Mouse (Mus musculus) embryonic facial prominence, embryonic 14.5 days (tissue): Measurements from ENCODE around the gene Gm11492. TPM values are rescaled to one million over a fixed set of nuclear protein-coding genes. Genes with fewer than 3 reads are reported as not detected.
A peak's percentile ranks its signal among the peaks of the same experiment; 100 is the strongest.

Source experiments
- ATAC-seq: fragments of 200-750 bp; cut with Nextera tagmentation; 2 replicates; pipeline ENCODE4 v1.8.0; 2017; ENCODE audit warnings: low read depth, moderate number of reproducible peaks, moderate TSS enrichment
- DNase-seq: peaks from one replicate; pipeline ENCODE4 v3.0.0-alpha.2; 2015; ENCODE audit warnings: low spot score
- H3K27ac ChIP-seq: fragments of 300-500 bp; sonication (generic); replicated peaks from 2 replicates; pipeline ENCODE4 v1.5.1; 2014; ENCODE audit warnings: low read depth, mild to moderate bottlenecking, low read length, moderate library complexity
- H3K27me3 ChIP-seq: fragments of 300-500 bp; sonication (generic); replicated peaks from 2 replicates; pipeline ENCODE4 v1.6.1; 2014; ENCODE audit warnings: low read length; ENCODE audit not compliant: control insufficient read depth, insufficient read depth
- H3K36me3 ChIP-seq: fragments of 300-500 bp; sonication (generic); 2 replicates; pipeline ENCODE4 v1.6.1; 2014; ENCODE audit warnings: low read length, mixed read lengths; ENCODE audit not compliant: control insufficient read depth, insufficient read depth
- H3K4me1 ChIP-seq: fragments of 300-500 bp; sonication (generic); 2 replicates; pipeline ENCODE4 v1.6.1; 2014; ENCODE audit warnings: antibody characterized with exemption, low read length; ENCODE audit not compliant: control insufficient read depth, insufficient read depth
- H3K4me2 ChIP-seq: fragments of 300-500 bp; sonication (generic); 2 replicates; pipeline ENCODE4 v1.6.1; 2014; ENCODE audit warnings: low read depth, mild to moderate bottlenecking, low read length, moderate library complexity, mixed read lengths
- H3K4me3 ChIP-seq: fragments of 300-500 bp; sonication (generic); 2 replicates; pipeline ENCODE4 v1.5.1; 2014; ENCODE audit warnings: low read depth, mild to moderate bottlenecking, low read length
- H3K9ac ChIP-seq: fragments of 300-500 bp; sonication (generic); 2 replicates; pipeline ENCODE4 v1.6.1; 2014; ENCODE audit warnings: low read depth, mild to moderate bottlenecking, low read length, moderate library complexity, mixed read lengths
- H3K9me3 ChIP-seq: fragments of 300-500 bp; sonication (generic); 2 replicates; pipeline ENCODE4 v1.6.1; 2016; ENCODE audit warnings: low read length; ENCODE audit not compliant: control insufficient read depth
- WGBS: fragments of 180-500 bp; shearing (Covaris S2); extraction: QIAGEN DNeasy Blood & Tissue Kit; methylation state at CpG from one replicate; pipeline ENCODE4 v1.1.7; 2014; 5-methylcytosine and 5-hydroxymethylcytosine counted together
- polyA plus RNA-seq: library from polyadenylated mRNA; unstranded; fragments of >200 nt; fragmentation: Nextera tagmentation; extraction: Ambion mirVana; gene quantifications from 2 replicates; pipeline ENCODE4 v1.2.1, GENCODE M21; 2014

The Gm11492 gene
- not detected in 2 replicates for polyA plus RNA-seq

- no peak for ATAC-seq
- no peak within 1 kb of the TSS for H3K4me2 ChIP-seq
These were observed at the start of gene Gm11492 for GRCm38 (mm10) chr11:87566501-87566900. Gm11492 (plus strand) TSS chr11:87566653.

GRCm38 (mm10) chr11:87519260-87519659 is 47.2 kb upstream of the Gm11492 start:
- H3K4me1 ChIP-seq: no peaks in the 10 kb centered on the region
- ATAC-seq (no peak), DNase-seq (peak; percentile 50)
- no peak overlapping the region for H3K27ac ChIP-seq
- no peaks in the 10 kb centered on the region for H3K36me3 ChIP-seq
- 4% methylated on average over 2 of the region's 2 CpGs for WGBS
- H3K4me2 ChIP-seq: no peak overlapping the region
- no peaks in the 10 kb centered on the region for H3K9me3 ChIP-seq
- no peak overlapping the region for H3K4me3 ChIP-seq
- no peak overlapping the region for H3K9ac ChIP-seq
- no peaks in the 10 kb centered on the region for H3K27me3 ChIP-seq

More at GRCm38 (mm10) chr11:87566501-87566900, at the start of gene Gm11492:
- no peak within 1 kb of the TSS for H3K27ac ChIP-seq
- H3K9me3 ChIP-seq: no peaks in the 10 kb centered on the region
- H3K36me3 ChIP-seq: no peaks in the 10 kb centered on the region
- WGBS: 75% methylated on average over 3 of the region's 3 CpGs
- no peak within 1 kb of the TSS for H3K4me3 ChIP-seq
- no peak within 1 kb of the TSS for H3K9ac ChIP-seq
- no peak for DNase-seq
- no peaks in the 10 kb centered on the region for H3K27me3 ChIP-seq
- peaks cover 5% of the 10 kb centered on the region; the same call in 1 of the 2 replicates for H3K4me1 ChIP-seq

DNA sequence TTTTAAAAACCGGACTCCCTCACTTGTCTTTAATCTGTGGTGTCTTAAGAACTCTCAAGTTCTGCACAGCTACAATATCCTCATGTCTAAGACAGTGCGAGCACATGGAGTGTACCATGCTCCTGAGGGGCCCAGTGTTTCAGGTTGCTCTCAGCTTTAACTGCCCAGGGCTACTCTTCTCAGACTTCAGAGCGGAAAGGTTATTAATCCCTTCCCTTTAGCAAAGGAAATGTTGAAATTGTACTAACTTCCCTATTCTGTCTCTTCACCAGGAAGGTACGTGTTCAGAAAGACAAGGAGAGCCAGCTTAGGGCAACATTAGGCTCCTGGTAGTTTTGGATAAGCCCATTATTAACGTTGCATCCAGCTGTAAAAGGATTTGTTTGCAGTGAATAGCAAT is 43.0 kb upstream of the Gm11492 start:
- no peaks in the 10 kb centered on the region for H3K27me3 ChIP-seq
- no peak for ATAC-seq
- WGBS: 59% methylated on average over 5 of the region's 5 CpGs

GRCm38 (mm10) chr11:87523967-87524366 is 42.5 kb upstream of the Gm11492 start:
- H3K4me2 ChIP-seq: no peak overlapping the region
- H3K9me3 ChIP-seq: no peaks in the 10 kb centered on the region
- DNase-seq: no peak
- H3K27me3 ChIP-seq: no peaks in the 10 kb centered on the region
- no peaks in the 10 kb centered on the region for H3K4me1 ChIP-seq
- ATAC-seq: no peak
- no peak overlapping the region for H3K27ac ChIP-seq
- H3K4me3 ChIP-seq: no peak overlapping the region
- H3K9ac ChIP-seq: no peak overlapping the region
- H3K36me3 ChIP-seq: no peaks in the 10 kb centered on the region

More for the DNA sequence above, 43.0 kb upstream of the Gm11492 start:
- Histone ChIP-seq H3K4me3 (no peak overlapping the region), H3K27ac (no peak overlapping the region), H3K9ac (no peak overlapping the region), H3K4me2 (no peak overlapping the region), H3K4me1 (no peaks in the 10 kb centered on the region), H3K9me3 (no peaks in the 10 kb centered on the region), H3K36me3 (no peaks in the 10 kb centered on the region)
- DNase-seq: no peak

GRCm38 (mm10) chr11:87524780-87525179 is 41.7 kb upstream of the Gm11492 start:
- H3K36me3 ChIP-seq: no peaks in the 10 kb centered on the region
- H3K9me3 ChIP-seq: no peaks in the 10 kb centered on the region
- no peak overlapping the region for H3K9ac ChIP-seq
- no peaks in the 10 kb centered on the region for H3K4me1 ChIP-seq
- no peaks in the 10 kb centered on the region for H3K27me3 ChIP-seq
- no peak for DNase-seq
- H3K4me2 ChIP-seq: no peak overlapping the region
- H3K27ac ChIP-seq: no peak overlapping the region
- no peak overlapping the region for H3K4me3 ChIP-seq
- ATAC-seq: no peak

DNA sequence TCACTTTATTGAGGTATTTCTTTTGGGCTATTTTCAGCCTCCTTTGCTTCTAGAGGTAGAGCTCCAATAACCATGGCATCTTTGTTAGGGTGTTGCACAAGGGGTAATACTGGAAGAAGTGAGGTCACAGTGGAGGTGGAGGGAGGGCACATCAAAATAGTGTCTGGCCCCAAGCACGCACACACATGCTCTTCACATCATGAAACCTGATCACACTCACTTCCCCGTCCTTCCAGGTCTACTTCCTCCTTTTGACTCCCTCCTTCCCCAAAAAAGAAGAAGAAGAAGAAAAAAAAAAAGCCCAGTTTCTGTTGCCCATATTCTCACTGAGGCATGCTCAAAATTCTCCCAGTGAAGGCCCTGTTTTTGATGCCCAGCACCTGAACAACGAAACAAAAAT is 39.1 kb upstream of the Gm11492 start:
- WGBS: 55% methylated on average over 3 of the region's 3 CpGs
- no peak overlapping the region for H3K4me2 ChIP-seq

GRCm38 (mm10) chr11:87527990-87528389 is 38.5 kb upstream of the Gm11492 start:
- Histone ChIP-seq H3K36me3 (no peaks in the 10 kb centered on the region), H3K4me1 (no peaks in the 10 kb centered on the region), H3K4me3 (no peak overlapping the region), H3K27me3 (no peaks in the 10 kb centered on the region), H3K27ac (no peak overlapping the region), H3K9ac (no peak overlapping the region), H3K9me3 (no peaks in the 10 kb centered on the region), H3K4me2 (no peak overlapping the region)
- no peak for ATAC-seq
- WGBS: 58% methylated on average over 4 of the region's 4 CpGs
- DNase-seq: no peak

More for the DNA sequence above, 39.1 kb upstream of the Gm11492 start:
- no peak overlapping the region for H3K4me3 ChIP-seq
- no peaks in the 10 kb centered on the region for H3K27me3 ChIP-seq
- DNase-seq (no peak), ATAC-seq (no peak)
- H3K36me3 ChIP-seq: no peaks in the 10 kb centered on the region
- no peaks in the 10 kb centered on the region for H3K4me1 ChIP-seq
- H3K9me3 ChIP-seq: no peaks in the 10 kb centered on the region
- H3K9ac ChIP-seq: no peak overlapping the region
- H3K27ac ChIP-seq: no peak overlapping the region

GRCm38 (mm10) chr11:87531695-87532094 is 34.8 kb upstream of the Gm11492 start:
- H3K4me1 ChIP-seq: no peaks in the 10 kb centered on the region
- H3K27ac ChIP-seq: no peak overlapping the region
- WGBS: 48% methylated on average over 6 of the region's 6 CpGs
- H3K9ac ChIP-seq: no peak overlapping the region
- no peak overlapping the region for H3K4me2 ChIP-seq
- ATAC-seq: no peak
- H3K4me3 ChIP-seq: no peak overlapping the region
- peak; percentile 11 for DNase-seq
- no peaks in the 10 kb centered on the region for H3K27me3 ChIP-seq
- no peaks in the 10 kb centered on the region for H3K36me3 ChIP-seq
- no peaks in the 10 kb centered on the region for H3K9me3 ChIP-seq

DNA sequence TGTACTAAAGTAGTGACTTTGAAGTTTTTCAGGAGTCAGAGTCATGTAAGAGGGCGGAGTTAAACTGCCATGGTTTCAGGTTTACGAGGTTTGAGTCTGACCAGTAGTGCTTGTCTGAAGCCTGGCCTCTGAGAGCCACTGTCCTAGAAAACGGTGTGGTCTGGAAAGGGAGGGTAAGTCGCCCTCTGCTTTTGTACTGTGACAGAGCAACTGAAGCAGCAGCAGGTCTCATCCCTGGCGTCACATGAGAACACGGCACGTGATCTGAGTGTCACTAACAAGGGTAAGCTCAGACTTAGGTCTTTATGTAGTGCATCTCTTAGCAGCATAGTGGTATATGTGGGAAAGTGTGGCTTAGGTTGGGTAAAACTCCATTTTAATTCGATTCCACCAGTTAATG is 24.2 kb upstream of the Gm11492 start:
- H3K9ac ChIP-seq: no peak overlapping the region
- no peak overlapping the region for H3K4me3 ChIP-seq
- no peaks in the 10 kb centered on the region for H3K4me1 ChIP-seq
- ATAC-seq (no peak), DNase-seq (peak; percentile 7)
- no peaks in the 10 kb centered on the region for H3K27me3 ChIP-seq
- H3K36me3 ChIP-seq: no peaks in the 10 kb centered on the region
- no peak overlapping the region for H3K27ac ChIP-seq
- H3K4me2 ChIP-seq: no peak overlapping the region
- WGBS: 33% methylated on average over 8 of the region's 8 CpGs
- H3K9me3 ChIP-seq: no peaks in the 10 kb centered on the region
